Mouse (Mus musculus) granulocyte monocyte progenitor cell, adult 5-6 weeks (primary cell): ENCODE measurements around the gene Col4a1. TPM values are rescaled to one million over a fixed set of nuclear protein-coding genes. Genes with fewer than 3 reads are reported as not detected.

Experiments
- ATAC-seq: replicated peaks from 2 replicates; pipeline ENCODE4 v1.8.0; 2016; ENCODE audit warnings: mild to moderate bottlenecking, moderate TSS enrichment, inconsistent platforms; ENCODE audit not compliant: poor library complexity, severe bottlenecking
- total RNA-seq, 2 experiments: library from RNA; stranded (forward) in 1 of 2; stranded (reverse) in 1 of 2; fragments of 200-712, 200-1000 nt in 1 of 2; fragments of >200 nt in 1 of 2; fragmentation: Nextera tagmentation in 1 of 2; gene quantifications; 2 replicates each; pipeline ENCODE4 v1.2.3; 2014 to 2017

The Col4a1 gene
- total RNA-seq, 2 experiments from 2014 or later, result 0.67 TPM; not detected in 1

- peak; percentile 80 for ATAC-seq
These were observed 124.9 kb downstream of the Col4a1 start for GRCm38 (mm10) chr8:11187581-11188271.

GRCm38 (mm10) chr8:11186456-11186855, 126.2 kb downstream of the Col4a1 start:
- no peak for ATAC-seq

GRCm38 (mm10) chr8:11185672-11186071, 127.0 kb downstream of the Col4a1 start:
- no peak for ATAC-seq

- ATAC-seq, result no peak
These were observed 129.0 kb downstream of the Col4a1 start for GRCm38 (mm10) chr8:11183611-11184031.

GRCm38 (mm10) chr8:11182606-11183005, 130.0 kb downstream of the Col4a1 start:
- ATAC-seq, result no peak

- no peak for ATAC-seq
These were observed 130.5 kb downstream of the Col4a1 start for GRCm38 (mm10) chr8:11182148-11182484.

- ATAC-seq, result no peak
These were observed 131.0 kb downstream of the Col4a1 start for GRCm38 (mm10) chr8:11181420-11182147.

GRCm38 (mm10) chr8:11179869-11180268, 132.8 kb downstream of the Col4a1 start:
- peak; percentile 94 for ATAC-seq

- no peak for ATAC-seq
These were observed 136.2 kb downstream of the Col4a1 start for GRCm38 (mm10) chr8:11176393-11176792.

GRCm38 (mm10) chr8:11173284-11174191, 139.1 kb downstream of the Col4a1 start:
- peak; percentile 71 for ATAC-seq

- no peak for ATAC-seq
These were observed 141.1 kb downstream of the Col4a1 start for GRCm38 (mm10) chr8:11171526-11171925.

- ATAC-seq, result peak; percentile 38
These were observed 143.2 kb downstream of the Col4a1 start for GRCm38 (mm10) chr8:11169383-11169782.

- peak; percentile 58 for ATAC-seq
These were observed 143.8 kb downstream of the Col4a1 start for GRCm38 (mm10) chr8:11168780-11169179.

- peak; percentile 74 for ATAC-seq
These were observed 144.7 kb downstream of the Col4a1 start for GRCm38 (mm10) chr8:11167955-11168354.

GRCm38 (mm10) chr8:11165592-11165991, 147.0 kb downstream of the Col4a1 start:
- ATAC-seq, result no peak

- no peak for ATAC-seq
These were observed 156.3 kb downstream of the Col4a1 start for GRCm38 (mm10) chr8:11156319-11156692.

- no peak for ATAC-seq
These were observed 156.9 kb downstream of the Col4a1 start for GRCm38 (mm10) chr8:11155579-11156318.

GRCm38 (mm10) chr8:11150268-11150667, 162.4 kb downstream of the Col4a1 start:
- ATAC-seq, result no peak

- no peak for ATAC-seq
These were observed 163.3 kb downstream of the Col4a1 start for GRCm38 (mm10) chr8:11149201-11149810.

- no peak for ATAC-seq
These were observed 163.8 kb downstream of the Col4a1 start for GRCm38 (mm10) chr8:11148797-11149196.
